Mouse (Mus musculus) heart, embryonic 12.5 days (tissue): ENCODE data around the gene Gm20422. TPM values are rescaled to one million over a fixed set of nuclear protein-coding genes. Genes with fewer than 3 reads are reported as not detected.
A peak's percentile ranks its signal among the peaks of the same experiment; 100 is the strongest.
"Not testable (repeated sequence)": the region's sequence is repeated elsewhere in the genome, so short reads cannot be mapped to it uniquely, and the experiment has no call there.

Source experiments
- ATAC-seq: fragments of 200-750 bp; cut with Nextera tagmentation; 2 replicates; pipeline ENCODE4 v1.8.0; 2017; ENCODE audit warnings: moderate TSS enrichment, moderate library complexity; ENCODE audit not compliant: insufficient number of reproducible peaks, low FRiP score
- H3K27ac ChIP-seq: fragments of 300-500 bp; sonication (generic); 2 replicates; pipeline ENCODE4 v1.5.1; 2016; ENCODE audit warnings: mild to moderate bottlenecking, moderate library complexity; ENCODE audit not compliant: poor library complexity, severe bottlenecking
- H3K27me3 ChIP-seq: fragments of 300-500 bp; sonication (generic); replicated peaks from 2 replicates; pipeline ENCODE4 v1.6.1; 2016; ENCODE audit warnings: mild to moderate bottlenecking, moderate library complexity
- H3K36me3 ChIP-seq: fragments of 300-500 bp; sonication (generic); 2 replicates; pipeline ENCODE4 v1.6.1; 2016; ENCODE audit warnings: mild to moderate bottlenecking, moderate library complexity
- H3K4me1 ChIP-seq: fragments of 300-500 bp; sonication (generic); replicated peaks from 2 replicates; pipeline ENCODE4 v1.6.1; 2016; ENCODE audit warnings: mild to moderate bottlenecking
- H3K4me2 ChIP-seq: fragments of 300-500 bp; sonication (generic); 2 replicates; pipeline ENCODE4 v1.6.1; 2016; ENCODE audit warnings: mild to moderate bottlenecking, moderate library complexity
- H3K4me3 ChIP-seq: fragments of 300-500 bp; sonication (generic); 2 replicates; pipeline ENCODE4 v1.5.1; 2016; ENCODE audit warnings: mild to moderate bottlenecking
- H3K9ac ChIP-seq: fragments of 300-500 bp; sonication (generic); 2 replicates; pipeline ENCODE4 v1.6.1; 2016; ENCODE audit warnings: mild to moderate bottlenecking, moderate library complexity
- H3K9me3 ChIP-seq: fragments of 300-500 bp; sonication (generic); replicated peaks from 2 replicates; pipeline ENCODE4 v1.6.1; 2016; ENCODE audit warnings: mild to moderate bottlenecking, moderate library complexity
- WGBS: fragments of 180-500 bp; shearing (Covaris S2); methylation state at CpG from one replicate; pipeline ENCODE4 v1.1.7; 2016; 5-methylcytosine and 5-hydroxymethylcytosine counted together
- polyA plus RNA-seq: library from polyadenylated mRNA; unstranded; fragments of >200 nt; fragmentation: Nextera tagmentation; extraction: Ambion mirVana; gene quantifications from 2 replicates; pipeline ENCODE4 v1.2.1, GENCODE M21; 2016

Gene Gm20422
- polyA plus RNA-seq, 1 experiment from 2014 or later: not detected

DNA sequence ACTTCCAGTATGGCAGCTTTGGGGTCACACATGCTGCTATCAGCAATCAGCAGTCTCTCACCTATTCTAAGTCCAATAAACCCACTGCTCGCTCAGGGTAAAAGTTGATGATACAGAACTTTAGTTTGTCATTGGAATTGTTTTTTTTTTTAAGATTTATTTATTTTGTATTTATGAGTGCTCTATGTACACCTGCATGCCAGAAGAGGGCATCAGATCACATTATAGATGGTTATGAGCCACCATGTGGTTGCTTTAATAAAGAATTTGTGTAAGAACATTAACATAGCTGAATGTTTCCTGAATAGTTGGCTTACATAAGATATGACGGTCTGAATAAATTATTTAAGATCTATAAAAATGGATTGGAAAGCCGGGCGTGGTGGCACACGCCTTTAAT lies 16.4 kb downstream of the Gm20422 start:
- 95% methylated on average over 5 of the region's 5 CpGs for WGBS
- Histone ChIP-seq H3K9ac (no peak overlapping the region), H3K9me3 (no peaks in the 10 kb centered on the region), H3K4me2 (no peak overlapping the region), H3K36me3 (peaks cover 44% of the 10 kb centered on the region), H3K27ac (no peak overlapping the region), H3K4me1 (no peaks in the 10 kb centered on the region), H3K4me3 (no peak overlapping the region), H3K27me3 (no peaks in the 10 kb centered on the region)
- ATAC-seq: no peak

- ATAC-seq: no peak
- Histone ChIP-seq H3K9me3 (no peaks in the 10 kb centered on the region), H3K27ac (no peak overlapping the region), H3K4me1 (peaks cover 3% of the 10 kb centered on the region), H3K4me3 (no peak overlapping the region), H3K36me3 (peaks cover 21% of the 10 kb centered on the region), H3K9ac (no peak overlapping the region), H3K4me2 (no peak overlapping the region), H3K27me3 (no peaks in the 10 kb centered on the region)
- 90% methylated on average over 2 of the region's 2 CpGs for whole genome bisulfite sequencing
These were observed 22.2 kb downstream of the Gm20422 start for GRCm38 (mm10) chr8:69752437-69752836.

- Histone ChIP-seq H3K4me1 (peaks cover 3% of the 10 kb centered on the region), H3K4me3 (peak within 1 kb of the TSS; percentile 68), H3K27me3 (no peaks in the 10 kb centered on the region), H3K9me3 (no peaks in the 10 kb centered on the region), H3K36me3 (peaks cover 10% of the 10 kb centered on the region; the same call in 1 of the 2 replicates), H3K9ac (peak within 1 kb of the TSS; percentile 92), H3K27ac (peak within 1 kb of the TSS; percentile 99), H3K4me2 (peak within 1 kb of the TSS; percentile 55)
- ATAC-seq: peak; percentile 99
- WGBS: 3% methylated on average over 48 of the region's 48 CpGs
These were observed 24.9 kb downstream of the Gm20422 start, which contains the start of gene Zfp963 for GRCm38 (mm10) chr8:69749544-69750454. Gene Zfp963, minus strand, starts transcription at chr8:69749970.

DNA sequence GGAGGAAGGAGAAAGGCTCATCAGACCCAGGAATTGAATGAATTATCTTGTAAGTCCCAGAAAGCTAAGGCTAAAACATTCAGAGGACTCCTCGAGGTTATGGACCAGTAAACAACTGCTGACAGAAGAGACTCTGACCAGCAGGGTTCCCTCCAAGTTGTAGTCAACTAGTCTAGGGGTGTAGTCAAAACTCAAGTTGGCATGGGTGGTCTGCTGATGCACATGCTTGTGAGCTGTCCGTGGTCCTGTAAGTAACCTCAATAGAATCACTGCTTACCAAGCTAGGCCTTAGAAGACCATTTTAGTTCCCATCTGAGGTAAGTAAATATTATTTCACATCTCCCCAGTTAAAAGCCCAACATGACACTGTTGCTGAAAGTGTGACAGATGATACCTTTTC lies 33.5 kb downstream of the Gm20422 start:
- no peak overlapping the region for H3K4me3 ChIP-seq
- H3K36me3 ChIP-seq: peaks cover 23% of the 10 kb centered on the region
- H3K4me1 ChIP-seq: no peaks in the 10 kb centered on the region
- H3K27me3 ChIP-seq: no peaks in the 10 kb centered on the region
- no peak overlapping the region for H3K9ac ChIP-seq
- ATAC-seq: no peak
- no peak overlapping the region for H3K27ac ChIP-seq
- no peaks in the 10 kb centered on the region for H3K9me3 ChIP-seq
- no peak overlapping the region for H3K4me2 ChIP-seq
- WGBS: 79% methylated on average over 2 of the region's 2 CpGs

DNA sequence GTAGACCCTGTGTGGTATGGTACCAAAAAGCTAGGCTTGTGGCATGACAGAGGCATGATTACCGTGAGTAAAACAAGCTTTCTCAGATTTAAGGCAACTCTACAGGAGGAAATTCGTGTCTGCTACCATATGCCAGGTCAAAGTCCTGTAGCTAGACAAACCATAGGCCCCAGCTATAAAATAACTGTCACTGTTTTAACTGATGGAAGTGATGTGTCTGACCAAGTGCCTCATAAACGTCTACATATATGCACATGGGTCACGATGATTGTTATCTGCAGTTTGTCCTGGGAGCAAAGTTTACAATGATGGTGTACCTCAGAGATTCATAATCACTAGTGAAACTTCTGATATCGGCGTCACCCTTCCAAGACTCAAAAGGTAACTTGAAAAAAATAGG lies 33.9 kb downstream of the Gm20422 start:
- Histone ChIP-seq H3K9ac (no peak overlapping the region), H3K27me3 (no peaks in the 10 kb centered on the region), H3K4me1 (no peaks in the 10 kb centered on the region), H3K4me2 (no peak overlapping the region), H3K9me3 (no peaks in the 10 kb centered on the region), H3K36me3 (peaks cover 23% of the 10 kb centered on the region), H3K4me3 (no peak overlapping the region), H3K27ac (no peak overlapping the region)
- no peak for ATAC-seq
- 85% methylated on average over 6 of the region's 6 CpGs for WGBS

GRCm38 (mm10) chr8:69735495-69735894 lies 39.2 kb downstream of the Gm20422 start:
- WGBS: 65% methylated on average over 1 of the region's 1 CpGs

GRCm38 (mm10) chr8:69717232-69717580 lies 57.5 kb downstream of the Gm20422 start:
- H3K4me1 ChIP-seq: peaks cover 22% of the 10 kb centered on the region
- H3K4me2 ChIP-seq: peak overlapping the region; percentile 62
- WGBS: 45% methylated on average over 5 of the region's 5 CpGs
- H3K27me3 ChIP-seq: no peaks in the 10 kb centered on the region
- H3K9ac ChIP-seq: no peak overlapping the region
- ATAC-seq: peak; percentile 3; the same call in 1 of the 2 replicates
- no peaks in the 10 kb centered on the region for H3K9me3 ChIP-seq
- peak overlapping the region; percentile 29; the same call in 1 of the 2 replicates for H3K27ac ChIP-seq
- H3K36me3 ChIP-seq: peaks cover 16% of the 10 kb centered on the region
- peak overlapping the region; percentile 96 for H3K4me3 ChIP-seq

More at GRCm38 (mm10) chr8:69735495-69735894, 39.2 kb downstream of the Gm20422 start:
- Histone ChIP-seq H3K27me3 (no peaks in the 10 kb centered on the region), H3K9me3 (no peaks in the 10 kb centered on the region), H3K4me3 (no peak overlapping the region), H3K36me3 (no peaks in the 10 kb centered on the region), H3K27ac (no peak overlapping the region), H3K9ac (no peak overlapping the region), H3K4me2 (no peak overlapping the region), H3K4me1 (no peaks in the 10 kb centered on the region)
- no peak for ATAC-seq

GRCm38 (mm10) chr8:69716403-69717231 lies 58.1 kb downstream of the Gm20422 start:
- H3K27me3 ChIP-seq: no peaks in the 10 kb centered on the region
- ATAC-seq: peak; percentile 99
- H3K27ac ChIP-seq: peak overlapping the region; percentile 100
- peaks cover 21% of the 10 kb centered on the region for H3K36me3 ChIP-seq
- WGBS: under 1% methylated on average over 52 of the region's 52 CpGs
- H3K9me3 ChIP-seq: no peaks in the 10 kb centered on the region
- H3K9ac ChIP-seq: peak overlapping the region; percentile 97
- H3K4me3 ChIP-seq: peak overlapping the region; percentile 96
- H3K4me2 ChIP-seq: peak overlapping the region; percentile 62
- peaks cover 22% of the 10 kb centered on the region for H3K4me1 ChIP-seq

GRCm38 (mm10) chr8:69715366-69715765 lies 59.3 kb downstream of the Gm20422 start:
- 74% methylated on average over 6 of the region's 6 CpGs for WGBS
- Histone ChIP-seq H3K4me1 (peaks cover 22% of the 10 kb centered on the region), H3K4me3 (peak overlapping the region; percentile 23), H3K36me3 (peaks cover 33% of the 10 kb centered on the region), H3K9ac (peak overlapping the region; percentile 52), H3K4me2 (peak overlapping the region; percentile 60), H3K27ac (no peak overlapping the region), H3K9me3 (no peaks in the 10 kb centered on the region), H3K27me3 (no peaks in the 10 kb centered on the region)
- ATAC-seq: no peak

- Histone ChIP-seq H3K36me3 (peaks cover 51% of the 10 kb centered on the region), H3K4me2 (no peak overlapping the region), H3K9ac (no peak overlapping the region), H3K27ac (no peak overlapping the region), H3K4me1 (peaks cover 22% of the 10 kb centered on the region), H3K9me3 (0 out of 2 replicates have a peak, but pooled peaks cover 3% of the 10 kb centered on the region), H3K4me3 (no peak overlapping the region), H3K27me3 (no peaks in the 10 kb centered on the region)
- ATAC-seq: no peak
- 80% methylated on average over 8 of the region's 8 CpGs for WGBS
These were observed 61.2 kb downstream of the Gm20422 start for GRCm38 (mm10) chr8:69713516-69713915.

GRCm38 (mm10) chr8:69710624-69711023 lies 64.1 kb downstream of the Gm20422 start, which contains the start of gene Zfp869:
Gene Zfp869, minus strand, starts transcription at chr8:69710724.
- Histone ChIP-seq H3K4me1 (peaks cover 22% of the 10 kb centered on the region), H3K36me3 (peaks cover 80% of the 10 kb centered on the region)
- not testable (repeated sequence) for ATAC-seq, H3K27ac ChIP-seq, H3K9me3 ChIP-seq, H3K4me2 ChIP-seq, H3K27me3 ChIP-seq, H3K4me3 ChIP-seq, H3K9ac ChIP-seq
- WGBS: 96% methylated on average over 10 of the region's 10 CpGs
